Mouse (Mus musculus) brain, embryonic 14.5 days (tissue): ENCODE measurements around the gene Barx2.

Source experiments
- CTCF ChIP-seq: fragments of 200-500 bp; IDR thresholded peaks from 2 replicates; pipeline ENCODE4 v1.5.1; 2012; ENCODE audit warnings: inconsistent platforms, mild to moderate bottlenecking, moderate library complexity, borderline replicate concordance; ENCODE audit not compliant: insufficient read depth, insufficient read length; ENCODE audit errors: extremely low read depth
- POLR2A ChIP-seq: fragments of 200-500 bp; IDR thresholded peaks from 2 replicates; pipeline ENCODE4 v1.6.1; 2012; ENCODE audit warnings: mild to moderate bottlenecking, inconsistent platforms, borderline replicate concordance; ENCODE audit not compliant: poor library complexity, insufficient read depth, insufficient read length, severe bottlenecking; ENCODE audit errors: extremely low read depth

DNA sequence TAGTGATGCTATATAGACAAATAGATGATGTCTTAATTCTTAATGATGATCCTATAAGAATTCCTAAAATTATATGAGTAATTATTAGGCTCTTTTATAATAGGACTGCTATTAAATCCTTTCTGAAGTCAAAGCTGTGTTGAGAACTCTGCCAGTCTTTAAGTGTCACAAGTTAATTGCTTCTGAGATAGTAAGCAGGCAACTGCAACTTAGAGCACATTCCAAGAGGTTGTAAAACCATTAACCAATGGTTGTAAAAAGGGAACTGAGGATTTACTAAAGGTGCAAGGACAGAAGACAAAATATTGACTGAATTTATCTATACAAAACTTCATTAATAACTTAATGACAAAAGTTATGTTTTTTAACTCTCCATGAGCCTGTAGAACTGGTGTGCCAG, 44.9 kb upstream of the Barx2 start:
- TF ChIP-seq CTCF (no peak), POLR2A (no peak)
